Mouse (Mus musculus) right cerebral cortex, adult 2 months (tissue): ENCODE results near the gene 1500009C09Rik.

Experiments used
- DNase-seq, 2 experiments: peaks; one replicate each; pipeline ENCODE4 v3.0.0; 2021 to 2022; ENCODE audit warnings: low spot score in 2 of 2

1500009C09Rik gene

GRCm38 (mm10) chr15:82252097-82252496, at the start of gene 1500009C09Rik:
TSS of gene 1500009C09Rik (plus strand) at chr15:82252397.
- DNase-seq, result no peak

DNA sequence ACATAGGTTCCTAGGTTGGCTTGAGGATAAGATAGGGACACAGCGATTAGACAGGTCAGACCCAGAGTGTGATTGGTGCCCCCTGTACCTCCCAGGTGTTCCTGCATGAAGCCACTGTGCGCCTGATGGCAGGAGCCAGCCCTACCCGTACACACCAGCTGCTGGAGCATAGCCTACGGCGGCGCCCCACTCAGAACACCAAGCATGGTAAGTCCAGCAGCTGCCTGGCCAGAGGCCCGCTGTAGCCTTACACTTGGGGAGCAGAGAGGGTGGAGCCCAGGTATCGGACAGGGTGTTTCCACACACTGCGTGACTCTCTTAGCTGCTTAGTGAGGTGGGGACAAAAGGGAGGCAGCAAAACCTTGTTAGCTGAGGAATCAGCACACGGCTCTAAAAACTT, 49.1 kb upstream of the 1500009C09Rik start:
- no peak for DNase-seq

GRCm38 (mm10) chr15:82203611-82204351, 48.4 kb upstream of the 1500009C09Rik start:
- DNase-seq, result no peak

DNA sequence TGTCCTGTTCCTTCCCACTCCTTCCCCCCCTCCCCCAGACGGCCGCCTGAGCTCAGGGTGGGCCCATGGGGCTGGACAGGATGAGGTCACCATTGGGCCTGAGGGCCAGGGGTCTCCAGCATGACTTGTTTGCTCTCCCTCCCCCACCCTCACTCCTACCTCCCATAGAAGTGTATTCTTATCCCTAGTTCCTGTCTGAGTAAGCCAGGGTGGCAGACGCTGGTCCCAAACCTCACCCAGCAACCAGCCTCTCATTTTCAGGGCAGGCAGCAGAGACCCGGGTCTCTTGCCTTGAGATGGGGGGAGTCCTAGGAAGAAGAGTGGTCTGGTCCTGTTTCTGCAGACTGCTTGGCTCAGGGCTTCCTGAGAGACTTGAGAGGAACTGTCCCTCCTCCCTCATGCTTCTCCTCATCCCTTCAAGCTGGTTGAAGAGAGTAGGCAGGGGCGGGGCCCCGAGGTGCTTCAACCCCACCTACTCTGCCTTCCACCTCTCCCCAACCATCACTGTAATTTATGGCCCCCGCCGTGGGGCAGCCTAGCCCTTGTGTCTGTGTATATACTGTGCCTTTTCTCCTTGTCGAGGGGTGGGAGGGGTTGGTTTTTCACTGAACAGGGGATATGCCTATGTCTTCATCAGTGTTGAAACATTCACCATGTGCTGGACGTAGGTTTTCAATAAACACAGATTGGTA, 47.4 kb upstream of the 1500009C09Rik start:
- no peak for DNase-seq

GRCm38 (mm10) chr15:82206365-82207104, 45.7 kb upstream of the 1500009C09Rik start:
- DNase-seq, result peak in 1 of 2 experiments; percentile 36

GRCm38 (mm10) chr15:82207105-82207459, 45.1 kb upstream of the 1500009C09Rik start:
- DNase-seq, result no peak

- no peak for DNase-seq
These were observed 44.5 kb upstream of the 1500009C09Rik start for GRCm38 (mm10) chr15:82207504-82208219.

DNA sequence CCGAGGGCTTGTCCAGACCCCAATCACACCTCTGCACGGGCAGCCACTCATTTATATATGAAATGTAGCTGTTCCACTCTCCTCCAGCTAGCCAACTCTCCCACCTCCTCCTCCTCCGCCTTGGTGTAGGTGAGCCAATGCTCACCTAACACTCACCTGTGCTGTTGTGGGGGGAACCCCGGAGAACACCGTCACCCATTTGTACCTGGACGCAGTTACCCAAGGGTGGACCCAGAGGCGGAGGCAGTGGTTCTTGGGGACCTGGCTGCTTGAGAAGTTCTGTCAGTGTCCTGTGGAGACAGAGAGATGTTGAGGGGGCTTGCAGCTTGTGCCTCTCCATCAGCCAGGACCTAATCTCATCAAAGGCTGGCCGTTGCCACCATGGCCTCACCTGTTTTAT, 43.9 kb upstream of the 1500009C09Rik start:
- DNase-seq, result no peak

DNA sequence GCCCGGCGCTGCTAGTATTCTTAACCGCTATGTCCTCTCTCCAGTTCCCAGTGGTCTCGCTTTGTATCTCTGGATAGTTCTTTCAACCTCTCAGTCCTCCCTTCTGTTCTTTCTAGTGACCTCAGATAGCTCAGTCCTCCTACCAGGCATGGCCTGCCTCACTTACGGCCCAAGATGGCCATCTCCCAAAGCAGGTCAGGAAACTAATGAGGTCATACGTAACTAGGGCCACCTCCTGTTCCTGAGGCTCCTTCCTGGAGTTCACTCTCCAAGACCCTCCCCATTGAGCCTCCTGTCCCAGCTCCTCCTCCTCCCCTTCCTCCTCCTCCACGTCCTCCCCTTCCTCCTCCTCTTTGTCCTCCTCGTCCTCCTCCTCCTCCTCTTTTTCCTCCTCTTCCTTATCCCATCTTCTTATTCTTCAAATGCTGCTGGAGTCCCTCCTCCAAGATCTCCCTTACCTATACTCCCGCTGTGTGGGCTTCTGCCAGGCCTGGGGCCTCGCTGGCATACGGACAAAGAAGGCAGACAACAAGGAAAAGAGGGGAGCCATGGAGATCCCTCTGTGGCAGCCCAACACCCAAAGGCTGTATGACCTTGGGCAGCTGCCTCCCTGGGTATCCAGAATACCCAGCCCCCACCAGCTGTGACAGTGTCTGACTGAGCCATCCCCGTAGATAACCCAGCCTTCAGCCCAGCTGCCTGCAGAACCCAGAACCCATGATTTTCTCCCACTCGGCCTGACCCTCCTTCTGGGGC, 42.7 kb upstream of the 1500009C09Rik start:
- DNase-seq, result no peak

GRCm38 (mm10) chr15:82210801-82211200, 41.4 kb upstream of the 1500009C09Rik start:
- DNase-seq, result no peak

DNA sequence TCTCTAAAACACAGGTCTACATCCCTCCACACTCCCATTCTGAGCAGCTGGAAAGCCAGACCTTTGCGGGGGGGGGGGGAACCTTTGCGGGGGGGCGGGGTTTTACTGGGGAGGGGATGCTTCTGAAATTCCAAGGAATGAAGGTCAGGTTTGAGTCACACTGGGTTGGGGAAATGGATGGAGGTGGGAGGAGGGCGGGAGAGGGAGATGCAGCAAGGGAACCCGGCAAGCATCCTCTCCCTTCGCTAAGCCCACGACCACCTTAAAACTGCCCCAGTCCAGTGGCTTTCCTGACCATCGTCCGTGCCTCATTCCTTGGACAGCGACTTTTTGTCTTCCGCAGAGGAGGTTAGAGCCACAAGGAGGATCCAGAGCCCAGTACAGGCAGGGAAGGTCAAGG, 40.9 kb upstream of the 1500009C09Rik start:
- no peak for DNase-seq

- no peak for DNase-seq
These were observed 40.1 kb upstream of the 1500009C09Rik start for GRCm38 (mm10) chr15:82211911-82212751.

GRCm38 (mm10) chr15:82212752-82213063, 39.5 kb upstream of the 1500009C09Rik start, which contains the start of gene Shisa8:
TSS of gene Shisa8 (minus strand) at chr15:82212815.
- DNase-seq, result no peak

GRCm38 (mm10) chr15:82213222-82213621, 39.0 kb upstream of the 1500009C09Rik start:
- DNase-seq, result no peak

GRCm38 (mm10) chr15:82215332-82216046, 36.7 kb upstream of the 1500009C09Rik start:
- no peak for DNase-seq

DNA sequence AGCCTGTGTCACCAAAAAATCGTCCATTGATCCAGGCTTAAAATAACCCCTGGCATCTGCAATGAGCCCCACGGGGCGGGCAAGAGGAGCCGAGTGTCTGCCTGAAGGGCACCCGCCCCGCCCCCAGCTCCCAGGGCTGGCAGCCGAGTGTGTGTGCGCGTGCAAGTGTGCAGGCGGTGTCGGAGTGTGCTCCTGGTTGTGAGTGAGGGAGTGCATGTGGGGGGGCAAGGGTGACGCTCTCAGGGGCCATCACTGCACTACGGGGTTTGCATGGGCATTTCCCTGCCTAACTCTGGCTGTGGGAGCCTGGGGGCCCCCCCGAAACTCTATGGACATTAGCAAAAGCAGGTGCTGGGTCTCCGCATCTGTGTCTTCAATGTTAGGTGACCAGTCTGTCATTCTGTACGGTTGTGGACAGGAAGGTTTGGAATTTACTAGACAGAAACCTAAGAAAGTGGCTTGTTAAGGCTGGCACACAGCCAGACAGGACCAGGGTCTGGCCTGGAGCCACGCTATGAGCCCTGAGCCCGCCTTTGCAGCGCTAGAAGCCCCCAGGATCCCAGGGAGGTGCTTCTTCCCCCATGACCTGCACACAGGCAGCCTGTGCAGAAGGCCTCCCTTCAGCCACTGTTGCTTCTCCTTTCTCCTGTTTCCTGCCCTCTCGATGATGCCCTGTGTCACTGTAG, 35.9 kb upstream of the 1500009C09Rik start:
- no peak for DNase-seq

- no peak for DNase-seq
These were observed 35.2 kb upstream of the 1500009C09Rik start for GRCm38 (mm10) chr15:82217039-82217438.

DNA sequence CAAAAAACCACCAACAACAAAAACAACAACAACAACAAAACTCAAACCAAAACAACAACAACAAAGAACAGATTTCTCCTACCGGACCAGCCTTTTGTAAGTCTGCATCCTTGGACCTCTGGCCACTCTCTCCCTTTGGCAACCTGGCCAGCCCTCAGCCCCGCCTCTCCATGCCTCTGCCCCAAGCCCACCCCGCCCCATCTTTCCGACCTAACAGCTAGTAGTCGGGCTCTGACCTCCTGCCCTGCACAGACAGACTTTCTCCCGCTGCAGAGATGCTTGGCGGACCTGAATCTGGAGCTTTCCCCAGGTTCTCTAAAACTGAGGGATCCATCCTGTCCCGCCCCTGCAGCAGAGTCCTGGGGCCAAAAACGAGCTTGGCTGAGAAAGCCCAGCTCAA, 34.2 kb upstream of the 1500009C09Rik start:
- DNase-seq, result no peak
